14 mouse cellular contexts compared by ENCODE assay signal in the genomic region with DNA sequence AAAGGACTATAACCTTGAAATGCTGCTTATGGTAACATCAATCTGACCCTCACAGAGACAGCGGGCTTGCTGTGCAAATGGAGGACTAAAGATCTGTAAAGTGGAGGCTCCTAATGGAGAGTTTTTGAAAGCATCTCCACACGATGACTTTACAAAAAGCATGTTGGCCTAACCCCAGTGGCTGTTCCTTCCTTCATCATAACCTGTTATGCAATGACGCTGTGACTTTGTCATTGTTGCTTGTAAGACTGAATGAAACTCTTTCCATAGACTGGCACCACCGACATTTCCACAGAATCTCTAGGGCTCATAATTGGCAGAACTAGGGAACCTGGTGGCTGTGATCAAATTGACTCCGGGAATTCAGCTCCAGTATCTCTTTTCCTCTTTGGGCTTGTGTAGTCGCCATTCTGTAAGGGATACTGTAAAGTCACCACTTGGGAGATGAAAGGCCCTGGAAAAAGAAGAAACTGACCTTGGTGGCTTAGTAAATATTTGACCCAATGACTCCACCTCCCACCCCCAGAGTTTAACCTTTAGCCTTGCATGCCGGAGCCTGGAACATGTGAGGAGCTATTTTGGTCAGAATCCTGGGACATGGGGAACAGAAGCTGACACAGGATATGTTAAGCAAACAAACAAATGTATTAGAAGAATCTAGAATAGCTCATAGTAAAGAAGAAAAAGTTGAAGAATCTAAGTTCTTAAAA. TPM values are rescaled to one million over a fixed set of nuclear protein-coding genes. Genes with fewer than 3 reads are reported as not detected.
DNase-seq lines count a peak whose midpoint lies in the region; ATAC-seq and TF ChIP-seq lines count a peak whose summit lies in the region.
"Had no signal": no experiment of that assay in that cellular context is flagged by ENCODE, and none has a peak within 500 bp of the region (broad histone marks: within the 10 kb centered on the region; RNA-seq: fewer than 3 reads in every experiment).

No protein-coding gene starts in this region.

- TF ChIP-seq POLR2A in small intestine, adult 2 months (IDR thresholded peaks at IDR 0.05; ENCODE audit: low read depth, low read length), result no peak

- H3K4me1 ChIP-seq in intestine, postnatal 0 days (replicated peaks; ENCODE audit: control insufficient read depth, insufficient read depth, low read length), result peaks cover 3% of the 10 kb centered on the region; the same call in 1 of the 2 replicates
- H3K4me1 ChIP-seq in small intestine, adult 2 months (ENCODE audit: control insufficient read depth, insufficient read depth, insufficient read length, low read length), result peaks cover 24% of the 10 kb centered on the region
- peaks cover 14% of the 10 kb centered on the region for H3K4me1 ChIP-seq in midbrain, embryonic 15.5 days

- no peaks in the 10 kb centered on the region for H3K27me3 ChIP-seq in intestine, postnatal 0 days (replicated peaks; ENCODE audit: control insufficient read depth, insufficient read depth, low read length)
- no peaks in the 10 kb centered on the region for H3K27me3 ChIP-seq in small intestine, adult 2 months (ENCODE audit: control insufficient read depth, insufficient read depth, low read length)
- H3K27me3 ChIP-seq in midbrain, embryonic 15.5 days (replicated peaks), result no peaks in the 10 kb centered on the region
- H3K27me3 ChIP-seq: limb, embryonic 12.5 days; midbrain, embryonic 12.5 days; neural tube, embryonic 13.5 days had no signal

- no peaks in the 10 kb centered on the region for H3K9me3 ChIP-seq in intestine, postnatal 0 days (ENCODE audit: control insufficient read depth)
- H3K9me3 ChIP-seq in midbrain, embryonic 15.5 days, result no peaks in the 10 kb centered on the region
- H3K9me3 ChIP-seq: embryonic facial prominence, embryonic 10.5 days; forebrain, embryonic 12.5 days; limb, embryonic 12.5 days; midbrain, embryonic 12.5 days; neural tube, embryonic 13.5 days had no signal

- H3K27ac ChIP-seq in intestine, postnatal 0 days (ENCODE audit: low read depth, low read length), result peak overlapping the region; percentile 52
- H3K27ac ChIP-seq in small intestine, adult 2 months (ENCODE audit: insufficient read depth, low read depth, low read length), result peak overlapping the region; percentile 72
- H3K27ac ChIP-seq in midbrain, embryonic 15.5 days, result no peak overlapping the region
- H3K27ac ChIP-seq: embryonic facial prominence, embryonic 10.5 days; forebrain, embryonic 12.5 days; limb, embryonic 12.5 days; midbrain, embryonic 12.5 days; neural tube, embryonic 13.5 days had no signal

- H3K4me2 ChIP-seq in intestine, postnatal 0 days (replicated peaks; ENCODE audit: low read depth), result no peak overlapping the region
- no peak overlapping the region for H3K4me2 ChIP-seq in midbrain, embryonic 15.5 days
- H3K4me2 ChIP-seq: forebrain, embryonic 12.5 days; limb, embryonic 12.5 days; midbrain, embryonic 12.5 days; neural tube, embryonic 13.5 days had no signal

- H3K9ac ChIP-seq in intestine, postnatal 0 days (ENCODE audit: low read depth, low read length), result no peak overlapping the region
- no peak overlapping the region for H3K9ac ChIP-seq in midbrain, embryonic 15.5 days
- H3K9ac ChIP-seq: forebrain, embryonic 12.5 days; limb, embryonic 12.5 days; midbrain, embryonic 12.5 days; neural tube, embryonic 13.5 days had no signal

- no peak for TF ChIP-seq CTCF in intestine, postnatal 0 days (IDR thresholded peaks at IDR 0.05; ENCODE audit: low read depth)
- TF ChIP-seq CTCF in small intestine, adult 2 months (IDR thresholded peaks at IDR 0.05; ENCODE audit: extremely low read depth, insufficient read length, insufficient replicate concordance, low read depth, low read length), result no peak

- H3K4me3 ChIP-seq in intestine, postnatal 0 days (ENCODE audit: low read depth, low read length), result no peak overlapping the region
- no peak overlapping the region for H3K4me3 ChIP-seq in small intestine, adult 2 months (ENCODE audit: low read depth, low read length)
- no peak overlapping the region for H3K4me3 ChIP-seq in midbrain, embryonic 15.5 days
- H3K4me3 ChIP-seq: embryonic facial prominence, embryonic 10.5 days; forebrain, embryonic 12.5 days; limb, embryonic 12.5 days; midbrain, embryonic 12.5 days; neural tube, embryonic 13.5 days had no signal

- WGBS in intestine, postnatal 0 days, result 53% methylated on average over 7 of the region's 7 CpGs
- 54% methylated on average over 7 of the region's 7 CpGs for WGBS in small intestine, adult 2 months
- 80% methylated on average over 7 of the region's 7 CpGs for WGBS in midbrain, embryonic 15.5 days

- no peaks in the 10 kb centered on the region for H3K36me3 ChIP-seq in intestine, postnatal 0 days (ENCODE audit: control insufficient read depth, insufficient read depth)
- H3K36me3 ChIP-seq in small intestine, adult 2 months (ENCODE audit: control insufficient read depth, insufficient read depth, low read length), result no peaks in the 10 kb centered on the region
- H3K36me3 ChIP-seq in midbrain, embryonic 15.5 days (replicated peaks), result no peaks in the 10 kb centered on the region
- H3K36me3 ChIP-seq: embryonic facial prominence, embryonic 10.5 days; forebrain, embryonic 12.5 days; limb, embryonic 12.5 days; midbrain, embryonic 12.5 days; neural tube, embryonic 13.5 days had no signal

- no peak for ATAC-seq in intestine, postnatal 0 days
- no peak for ATAC-seq in midbrain, embryonic 15.5 days (replicated peaks)
- no peak for ATAC-seq in frontal cortex, adult (ENCODE audit: low TSS enrichment)

- DNase-seq in lung, postnatal 25 days (ENCODE audit: low spot score), result peak; percentile 18
- DNase-seq in lung, adult 18-20 months, result no peak
- peak; percentile 23 for DNase-seq in liver
- DNase-seq in thymus, postnatal 4 days, result no peak
- DNase-seq: layer of hippocampus, adult 9-11 months had no signal

RNA-seq across cellular contexts. Expression of a gene that starts 30.4 kb away (rescaled TPM):
- polyA plus RNA-seq in intestine, postnatal 0 days (2015; fragmentation: Nextera tagmentation; extraction: Ambion mirVana), result 27.9 and 34.6 TPM in 2 replicates
- 28.7 and 98.8 TPM in 2 replicates for polyA plus RNA-seq in small intestine, adult 2 months (2012; rRNA removed)
- polyA plus RNA-seq in midbrain, embryonic 15.5 days (2015; fragmentation: Nextera tagmentation; extraction: Ambion mirVana), result 27.0 and 28.3 TPM in 2 replicates

Comparison
In these comparisons a context has a peak if more than half of its experiments do, and no peak if none do; other contexts are left out.
1. DNase-seq: peak in lung, postnatal 25 days (single experiment) and liver (single experiment); none in lung, adult 18-20 months (0 of 2) and thymus, postnatal 4 days (single experiment).